Mouse (Mus musculus): ENCODE measurements around the gene Adar.

Gene Adar

DNA sequence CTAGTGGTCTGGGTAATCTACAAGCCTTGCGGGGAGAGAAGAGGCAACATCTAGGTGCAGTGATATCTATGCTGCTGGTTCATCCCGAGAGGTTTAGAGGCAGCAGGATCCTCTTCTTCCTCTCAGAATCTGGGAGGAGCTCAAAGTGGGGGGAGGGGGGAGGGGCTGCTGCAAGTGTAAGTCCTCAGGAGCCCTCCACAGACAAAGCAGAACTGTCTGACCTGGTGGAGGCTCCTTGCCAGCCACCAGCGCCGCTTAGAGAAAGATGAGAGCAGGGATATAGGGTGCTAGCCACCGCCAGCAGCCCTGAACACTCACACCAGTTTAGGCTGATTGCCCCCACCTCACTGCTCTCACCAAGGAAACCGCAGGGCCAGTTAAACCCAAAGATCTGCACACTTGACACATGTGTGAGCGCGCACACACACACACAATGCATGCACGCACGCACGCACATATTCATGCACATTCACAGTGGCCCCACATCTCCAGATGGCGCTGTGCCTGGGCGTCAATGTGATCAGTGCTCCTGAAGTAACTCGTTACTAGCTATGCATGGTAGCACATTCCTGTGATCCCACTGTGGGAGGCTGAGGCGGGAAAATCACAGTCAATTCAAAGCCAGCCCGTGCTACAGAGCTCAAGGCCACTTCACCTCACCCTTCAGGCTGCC is 74.0 kb downstream of the Adar start:
- DNase-seq (ENCODE audit: low read depth, low spot score) = peak; percentile 76

GRCm38 (mm10) chr3:89794616-89795015 is 79.8 kb downstream of the Adar start:
- DNase-seq (ENCODE audit: low read depth, low spot score) = peak; percentile 74

DNA sequence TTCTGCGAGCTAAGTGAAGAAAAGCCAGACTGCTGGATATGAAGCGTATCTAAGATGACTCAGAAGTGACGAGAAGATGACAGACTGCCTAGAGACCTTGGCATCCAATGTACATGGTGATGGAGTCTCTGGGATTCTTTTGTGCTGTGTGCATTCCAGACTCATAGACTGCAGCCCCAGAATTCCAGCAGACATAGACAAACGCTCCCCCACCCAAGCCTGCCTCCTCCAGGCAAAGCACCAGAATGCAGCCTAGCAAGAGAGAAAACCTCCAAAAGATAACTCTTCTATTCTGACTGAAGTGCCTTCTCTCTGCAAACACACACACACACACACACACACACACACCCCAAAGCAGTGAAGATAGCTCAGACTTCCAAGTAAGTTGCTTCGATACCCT is 80.9 kb downstream of the Adar start:
- DNase-seq (ENCODE audit: low read depth, low spot score) = peak; percentile 85

DNA sequence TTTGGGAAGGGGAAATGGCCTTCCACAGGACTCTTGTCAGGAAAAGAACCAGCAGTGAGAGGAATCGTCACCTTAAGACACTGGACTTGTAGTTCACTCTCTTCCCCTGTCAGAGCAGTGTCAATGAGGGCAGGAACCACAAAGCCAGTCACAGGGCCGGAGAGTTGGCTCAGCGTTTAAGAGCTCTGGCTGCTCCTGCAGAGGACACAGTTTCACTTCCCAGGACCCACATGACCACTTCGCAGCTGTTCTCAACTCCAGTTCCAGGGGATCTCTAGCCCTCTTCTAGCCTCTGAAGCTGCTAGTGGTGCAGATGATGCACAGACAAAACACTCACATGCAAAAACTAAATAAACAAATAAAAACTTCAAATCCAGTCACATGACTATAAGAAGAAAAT is 81.5 kb downstream of the Adar start:
- no peak for DNase-seq (ENCODE audit: low read depth, low spot score)

DNA sequence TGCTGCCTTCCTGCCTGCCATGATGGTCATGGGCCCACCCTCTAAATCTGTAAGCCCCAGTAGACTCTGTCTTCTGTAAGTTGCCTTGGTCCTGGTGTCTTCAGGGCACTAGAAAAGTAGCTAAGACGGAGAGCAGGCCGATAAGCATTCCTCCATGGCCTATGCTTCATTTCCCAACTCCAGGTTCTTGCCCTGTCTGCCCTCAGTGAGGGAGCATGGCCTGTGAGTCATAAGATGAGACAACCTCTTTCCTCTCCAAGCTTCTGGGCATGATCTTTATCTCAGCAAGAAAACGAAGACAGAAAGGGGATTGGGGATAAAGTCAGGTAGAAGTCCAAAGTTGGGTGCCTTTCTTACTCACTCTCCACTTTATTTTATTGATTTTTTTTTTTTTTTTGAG is 83.7 kb downstream of the Adar start:
- no peak for DNase-seq (ENCODE audit: low read depth, low spot score)

DNA sequence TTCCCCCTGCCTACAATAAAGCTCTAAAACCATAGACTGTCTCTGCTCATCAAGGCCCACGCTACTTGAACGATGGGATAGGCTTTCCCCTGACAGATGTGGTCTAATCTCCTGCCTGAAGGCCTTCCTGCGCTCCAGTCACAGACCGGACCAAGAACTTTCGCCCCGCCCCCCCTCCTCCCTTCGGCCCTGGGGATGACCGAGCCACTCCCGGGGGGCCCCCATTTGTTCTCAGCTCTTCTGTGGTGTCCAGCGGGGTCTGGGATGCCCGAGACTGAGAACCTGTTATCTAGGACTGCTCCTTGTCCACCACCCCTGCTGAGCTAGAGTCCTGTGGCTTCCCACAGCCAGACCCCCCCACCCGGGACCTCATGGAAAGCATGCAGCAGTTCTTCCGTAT is 84.7 kb downstream of the Adar start:
- DNase-seq (ENCODE audit: low read depth, low spot score) = peak; percentile 87

GRCm38 (mm10) chr3:89800078-89800477 is 85.3 kb downstream of the Adar start:
- DNase-seq (ENCODE audit: low read depth, low spot score) = peak; percentile 95

- peak; percentile 81 for DNase-seq (ENCODE audit: low read depth, low spot score)
These were observed 86.1 kb downstream of the Adar start for GRCm38 (mm10) chr3:89800774-89801506.

- DNase-seq (ENCODE audit: low read depth, low spot score) = peak; percentile 90
These were observed 86.7 kb downstream of the Adar start for GRCm38 (mm10) chr3:89801507-89801847.

GRCm38 (mm10) chr3:89802876-89803275 is 88.1 kb downstream of the Adar start:
- DNase-seq (ENCODE audit: low read depth, low spot score) = no peak

All from ZHBTc4 (cell line).